Mouse (Mus musculus): ENCODE results near the gene Mdh2.

Gene Mdh2

DNA sequence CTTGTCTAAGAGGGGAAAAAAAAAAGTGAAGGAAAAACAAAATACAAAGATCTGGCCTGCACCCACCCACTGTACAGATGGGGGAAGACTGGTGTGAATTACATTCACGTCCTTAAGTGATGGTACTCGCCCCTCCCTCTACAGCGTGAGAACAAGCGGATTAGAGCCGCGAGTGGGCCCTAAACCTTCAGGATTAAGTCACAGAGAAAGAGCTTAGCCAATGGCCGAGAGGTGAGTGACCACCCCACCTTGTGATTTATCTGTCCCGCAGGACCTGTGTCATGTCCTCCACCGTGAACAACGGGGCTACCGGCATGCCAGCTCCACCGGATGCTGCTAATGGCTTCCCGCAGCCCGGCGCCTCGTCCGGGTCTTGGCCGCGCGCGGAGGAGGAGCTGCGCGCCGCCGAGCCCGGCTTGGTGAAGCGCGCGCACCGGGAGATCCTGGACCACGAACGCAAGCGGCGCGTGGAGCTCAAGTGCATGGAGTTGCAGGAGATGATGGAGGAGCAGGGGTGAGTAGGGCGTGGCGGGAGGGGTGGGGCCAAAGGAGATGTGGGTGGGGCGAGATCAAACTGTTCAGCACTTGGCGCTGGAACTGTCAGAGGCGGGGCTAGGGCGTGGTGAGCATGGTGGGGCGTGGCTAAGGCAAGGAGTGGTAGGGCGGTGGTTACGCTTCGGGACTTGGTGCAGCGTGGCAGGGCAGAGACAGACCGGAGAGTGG is 56.6 kb downstream of the Mdh2 start:
- peak; percentile 85 for DNase-seq (ENCODE audit: inconsistent ontology term)

DNA sequence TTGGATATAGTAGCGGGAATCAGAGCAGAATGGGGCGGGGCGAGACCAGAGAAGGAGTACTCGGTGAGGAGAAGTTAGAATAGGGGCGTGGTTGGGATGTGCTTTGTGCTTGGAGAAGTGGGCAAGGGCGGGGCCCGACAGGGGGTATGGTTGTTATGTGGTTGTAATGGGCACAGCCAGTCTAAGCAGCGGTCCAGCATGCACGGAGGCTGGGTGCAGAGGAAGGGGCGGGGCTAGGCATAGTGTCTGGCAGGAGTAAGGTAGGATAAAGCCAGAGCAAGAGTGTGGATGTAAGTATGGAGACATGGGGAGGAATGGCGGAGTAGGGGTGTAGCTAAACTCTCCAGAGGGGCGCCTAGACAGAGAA is 57.2 kb downstream of the Mdh2 start:
- DNase-seq (ENCODE audit: inconsistent ontology term), result no peak

DNA sequence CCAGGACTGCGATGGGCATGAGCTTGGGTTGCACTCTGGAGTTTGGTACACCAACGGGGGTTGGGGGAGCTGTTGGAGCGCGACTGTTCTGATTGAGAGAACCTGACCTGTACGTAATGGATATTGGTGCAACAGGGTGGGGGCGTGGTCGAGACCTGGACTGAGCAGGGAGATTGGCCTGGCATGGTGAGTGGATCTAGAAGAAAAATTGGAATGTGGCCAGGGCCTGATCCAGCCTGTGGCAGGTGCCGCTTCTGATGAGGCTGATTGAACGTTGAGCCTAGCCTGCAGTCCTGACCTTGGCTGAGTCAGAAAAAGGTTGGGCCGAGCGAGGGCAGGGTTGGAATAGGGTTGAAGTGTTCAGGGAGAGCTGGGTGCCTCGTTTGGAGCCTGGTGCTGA is 57.7 kb downstream of the Mdh2 start:
- DNase-seq (ENCODE audit: inconsistent ontology term), result no peak
